Mouse (Mus musculus) hindbrain, embryonic 14.5 days (tissue): ENCODE measurements around the gene Dennd2a. TPM values are rescaled to one million over a fixed set of nuclear protein-coding genes. Genes with fewer than 3 reads are reported as not detected.

Source experiments
- ATAC-seq: fragments of 200-750 bp; cut with Nextera tagmentation; 2 replicates; pipeline ENCODE4 v1.8.0; 2017; ENCODE audit warnings: moderate number of reproducible peaks, mild to moderate bottlenecking, moderate TSS enrichment, moderate library complexity; ENCODE audit not compliant: low FRiP score
- DNase-seq: peaks from one replicate; pipeline ENCODE4 v3.0.0-alpha.2; 2015; ENCODE audit warnings: low spot score
- H3K27ac ChIP-seq: fragments of 300-500 bp; sonication (generic); 2 replicates; pipeline ENCODE4 v1.5.1; 2014; ENCODE audit warnings: mild to moderate bottlenecking, moderate library complexity
- H3K27me3 ChIP-seq: fragments of 300-500 bp; sonication (generic); 2 replicates; pipeline ENCODE4 v1.6.1; 2014; ENCODE audit warnings: mild to moderate bottlenecking, low read length, mixed read lengths; ENCODE audit not compliant: control insufficient read depth, insufficient read depth
- H3K36me3 ChIP-seq: fragments of 300-500 bp; sonication (generic); replicated peaks from 2 replicates; pipeline ENCODE4 v1.6.1; 2014; ENCODE audit not compliant: control insufficient read depth, insufficient read depth
- H3K4me1 ChIP-seq: fragments of 300-500 bp; sonication (generic); replicated peaks from 2 replicates; pipeline ENCODE4 v1.6.1; 2014; ENCODE audit warnings: antibody characterized with exemption, low read length, mixed read lengths; ENCODE audit not compliant: control insufficient read depth, insufficient read depth
- H3K4me2 ChIP-seq: fragments of 300-500 bp; sonication (generic); replicated peaks from 2 replicates; pipeline ENCODE4 v1.6.1; 2014; ENCODE audit warnings: mild to moderate bottlenecking, moderate library complexity
- H3K4me3 ChIP-seq: fragments of 300-500 bp; sonication (generic); replicated peaks from 2 replicates; pipeline ENCODE4 v1.5.1; 2014; ENCODE audit warnings: mild to moderate bottlenecking, low read length
- H3K9ac ChIP-seq: fragments of 300-500 bp; sonication (generic); 2 replicates; pipeline ENCODE4 v1.6.1; 2014
- H3K9me3 ChIP-seq: fragments of 300-500 bp; sonication (generic); 2 replicates; pipeline ENCODE4 v1.6.1; 2016; ENCODE audit warnings: low read length; ENCODE audit not compliant: control insufficient read depth
- WGBS: fragments of 180-500 bp; shearing (Covaris S2); extraction: QIAGEN DNeasy Blood & Tissue Kit; methylation state at CpG from one replicate; pipeline ENCODE4 v1.1.7; 2014; 5-methylcytosine and 5-hydroxymethylcytosine counted together
- polyA plus RNA-seq: library from polyadenylated mRNA; unstranded; fragments of >200 nt; fragmentation: Nextera tagmentation; extraction: Ambion mirVana; gene quantifications from 2 replicates; pipeline ENCODE4 v1.2.1, GENCODE M21; 2014

The Dennd2a gene
- polyA plus RNA-seq, 1 experiment from 2014 or later = 19.1 TPM

DNA sequence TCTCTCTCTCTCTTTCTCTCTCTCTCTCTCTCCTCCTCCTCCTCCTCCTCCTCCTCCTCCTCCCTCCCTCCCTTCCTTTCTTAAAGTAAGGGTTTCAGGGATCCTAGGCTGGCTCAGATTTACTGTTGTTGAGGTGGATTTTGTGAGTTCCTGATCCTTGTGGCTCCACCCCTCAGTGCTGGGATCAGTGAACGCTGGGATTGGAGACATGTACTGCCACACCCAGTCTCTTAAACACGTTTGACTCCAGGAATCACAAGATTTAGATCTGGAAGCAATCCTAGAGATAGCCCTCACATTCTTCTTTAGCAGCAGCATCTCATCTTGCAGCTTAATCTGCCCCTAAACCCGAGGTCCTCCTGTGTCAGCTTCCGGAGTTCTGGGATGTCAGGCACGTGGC, 84.8 kb downstream of the Dennd2a start:
- Histone ChIP-seq H3K27ac (no peak overlapping the region), H3K4me3 (no peak overlapping the region), H3K27me3 (no peaks in the 10 kb centered on the region), H3K4me1 (no peaks in the 10 kb centered on the region; the same call in 1 of the 2 replicates), H3K9me3 (no peaks in the 10 kb centered on the region), H3K9ac (no peak overlapping the region), H3K36me3 (peaks cover 60% of the 10 kb centered on the region), H3K4me2 (no peak overlapping the region)
- DNase-seq (no peak), ATAC-seq (no peak)
- 82% methylated on average over 5 of the region's 5 CpGs for WGBS

DNA sequence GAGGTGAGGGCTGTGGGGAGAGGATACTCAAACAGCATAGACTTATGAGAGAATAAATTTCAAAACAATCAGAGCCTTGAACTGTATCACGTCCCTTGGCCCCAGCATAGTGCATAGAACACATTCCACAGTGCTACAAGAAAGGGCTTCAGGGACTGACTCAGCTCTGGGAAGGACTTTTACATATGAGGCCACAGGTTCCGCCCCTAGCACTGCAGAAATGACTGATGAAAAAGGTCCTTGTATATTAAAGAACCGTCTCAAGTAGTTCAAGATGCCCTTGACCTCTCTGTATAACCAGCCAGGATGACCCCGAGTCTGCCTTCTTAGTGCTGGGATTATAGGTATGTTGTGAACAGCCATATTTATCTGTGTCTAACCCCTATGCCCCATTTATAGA, 85.4 kb downstream of the Dennd2a start:
- no peaks in the 10 kb centered on the region for H3K9me3 ChIP-seq
- no peak overlapping the region for H3K4me2 ChIP-seq
- H3K4me1 ChIP-seq = no peaks in the 10 kb centered on the region; the same call in 1 of the 2 replicates
- H3K36me3 ChIP-seq = peaks cover 64% of the 10 kb centered on the region
- H3K9ac ChIP-seq = no peak overlapping the region
- WGBS = 87% methylated on average over 4 of the region's 4 CpGs
- no peak overlapping the region for H3K4me3 ChIP-seq
- ATAC-seq = no peak
- no peak for DNase-seq
- H3K27me3 ChIP-seq = no peaks in the 10 kb centered on the region
- no peak overlapping the region for H3K27ac ChIP-seq

DNA sequence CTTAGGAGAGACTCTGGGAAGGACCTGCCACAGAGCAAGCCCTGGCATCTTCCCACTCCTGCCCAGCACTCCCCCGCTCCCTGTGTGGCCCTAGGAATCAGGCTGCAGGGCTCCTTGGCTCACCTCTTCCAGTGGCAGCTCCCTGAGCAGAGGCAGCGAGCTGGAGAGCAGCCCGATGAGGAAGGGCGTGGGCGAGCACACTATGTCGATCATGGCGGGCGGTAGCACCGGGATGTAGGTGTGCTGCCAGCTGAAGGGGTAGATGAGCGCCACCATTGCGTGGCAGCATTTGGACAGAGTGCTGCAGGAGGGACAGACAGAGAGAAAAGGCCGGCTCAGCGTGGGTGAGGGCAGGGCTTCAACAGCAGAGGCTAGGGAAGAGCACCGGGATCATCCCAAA, 87.6 kb downstream of the Dennd2a start:
- H3K36me3 ChIP-seq = peaks cover 61% of the 10 kb centered on the region
- no peaks in the 10 kb centered on the region for H3K27me3 ChIP-seq
- DNase-seq (no peak), ATAC-seq (no peak)
- H3K4me1 ChIP-seq = no peaks in the 10 kb centered on the region; the same call in 1 of the 2 replicates
- H3K9me3 ChIP-seq = no peaks in the 10 kb centered on the region
- no peak overlapping the region for H3K4me2 ChIP-seq
- no peak overlapping the region for H3K9ac ChIP-seq
- WGBS = 91% methylated on average over 14 of the region's 14 CpGs
- no peak overlapping the region for H3K4me3 ChIP-seq
- H3K27ac ChIP-seq = no peak overlapping the region

DNA sequence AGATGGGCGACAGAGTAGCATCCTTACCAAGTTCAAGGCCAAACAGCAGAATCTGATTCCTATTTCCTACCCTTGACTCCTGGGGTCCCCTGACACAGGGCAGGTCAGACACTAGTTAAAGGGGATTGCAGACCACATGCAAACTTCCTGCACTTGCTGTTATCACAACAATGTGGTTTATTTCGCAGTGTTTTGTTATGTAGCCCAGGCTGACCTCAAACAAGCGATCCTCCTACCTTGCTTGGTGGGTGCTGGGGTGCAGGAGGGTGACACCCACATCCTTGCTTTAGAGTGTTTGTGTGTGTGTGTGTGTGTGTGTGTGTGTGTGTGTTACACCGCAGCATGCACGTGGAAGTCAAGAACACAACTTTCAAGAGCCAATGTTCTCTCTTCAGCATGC, 88.2 kb downstream of the Dennd2a start:
- WGBS = 87% methylated on average over 5 of the region's 5 CpGs
- H3K36me3 ChIP-seq = peaks cover 62% of the 10 kb centered on the region

DNA sequence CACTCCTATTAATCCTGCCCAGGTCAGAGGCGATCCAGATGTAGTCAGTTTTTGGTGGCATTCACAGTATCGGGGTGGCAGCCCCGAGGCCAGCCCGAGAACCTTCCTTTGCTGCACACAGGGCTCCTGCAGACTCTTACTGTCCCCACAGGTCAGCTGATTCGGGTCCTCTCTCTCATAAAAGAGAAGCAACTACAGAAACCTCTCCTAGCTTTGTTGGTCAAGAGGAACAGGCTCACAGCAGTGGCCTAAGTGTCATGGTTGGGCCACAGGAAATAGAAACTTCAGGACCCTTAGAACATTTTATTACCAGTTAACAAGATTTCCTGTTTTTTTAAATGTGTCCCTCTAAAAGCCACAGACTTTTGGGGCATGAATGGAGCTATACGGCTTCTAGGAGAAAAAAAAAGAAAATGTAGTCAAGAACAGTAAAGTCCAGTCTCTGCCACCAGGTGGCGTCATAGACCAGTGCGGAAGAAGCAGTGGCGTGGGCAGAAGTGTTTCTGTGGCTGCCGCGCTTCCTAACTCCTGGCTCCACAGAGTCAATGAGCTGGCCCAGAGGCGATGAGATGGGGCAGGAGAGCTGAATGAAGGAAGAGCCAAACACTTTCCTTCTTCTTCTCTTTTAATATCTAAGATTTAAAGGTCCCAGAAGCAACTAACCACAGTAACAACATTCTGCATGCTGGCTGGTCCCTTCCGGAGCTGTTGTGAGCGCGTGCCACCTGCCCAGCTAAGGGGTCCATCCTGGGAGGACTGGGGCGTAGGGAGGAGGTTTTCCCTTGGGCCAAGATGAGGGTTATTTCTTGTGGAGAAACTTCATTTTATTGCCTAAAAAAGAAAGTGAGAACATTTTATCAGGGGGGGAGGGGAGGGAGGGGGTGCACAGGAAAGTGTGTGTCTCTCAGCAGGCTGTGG, 94.8 kb downstream of the Dennd2a start:
- Histone ChIP-seq H3K27me3 (no peaks in the 10 kb centered on the region), H3K9me3 (no peaks in the 10 kb centered on the region), H3K4me3 (no peak overlapping the region), H3K9ac (no peak overlapping the region), H3K4me1 (no peaks in the 10 kb centered on the region), H3K4me2 (no peak overlapping the region), H3K36me3 (peaks cover 50% of the 10 kb centered on the region), H3K27ac (no peak overlapping the region)
- WGBS = 50% methylated on average over 16 of the region's 16 CpGs
- peak; percentile 91 for DNase-seq
- peak; percentile 73; the same call in 1 of the 2 replicates for ATAC-seq

More for the DNA sequence above, 88.2 kb downstream of the Dennd2a start:
- Histone ChIP-seq H3K9ac (no peak overlapping the region), H3K27ac (no peak overlapping the region), H3K4me1 (no peaks in the 10 kb centered on the region; the same call in 1 of the 2 replicates), H3K9me3 (no peaks in the 10 kb centered on the region), H3K27me3 (no peaks in the 10 kb centered on the region), H3K4me2 (no peak overlapping the region), H3K4me3 (no peak overlapping the region)
- ATAC-seq (no peak), DNase-seq (no peak)

DNA sequence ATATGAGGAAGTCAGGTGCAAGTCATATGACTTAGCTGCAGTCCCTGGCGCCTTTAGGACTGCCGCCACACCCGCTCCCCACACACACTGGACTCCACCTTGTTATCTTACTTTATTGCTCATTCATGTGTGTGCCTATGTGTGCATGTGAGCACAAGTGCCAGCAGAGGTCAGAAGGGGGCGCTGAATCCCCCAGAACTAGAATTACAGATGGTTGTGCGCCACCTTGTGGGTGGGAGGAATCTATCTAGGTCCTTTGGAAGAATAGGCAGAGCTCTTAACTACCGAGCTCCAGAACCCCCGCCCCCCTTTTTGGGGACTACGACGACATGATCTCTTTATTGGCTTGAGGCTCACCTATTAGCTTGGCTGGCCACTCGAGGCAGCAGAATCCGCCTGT, 97.6 kb downstream of the Dennd2a start:
- no peaks in the 10 kb centered on the region for H3K27me3 ChIP-seq
- no peak overlapping the region for H3K9ac ChIP-seq
- H3K4me2 ChIP-seq = no peak overlapping the region
- H3K4me1 ChIP-seq = no peaks in the 10 kb centered on the region
- 96% methylated on average over 11 of the region's 11 CpGs for WGBS
- peaks cover 26% of the 10 kb centered on the region for H3K36me3 ChIP-seq
- DNase-seq = no peak
- no peaks in the 10 kb centered on the region for H3K9me3 ChIP-seq
- ATAC-seq = no peak
- no peak overlapping the region for H3K27ac ChIP-seq
- no peak overlapping the region for H3K4me3 ChIP-seq

DNA sequence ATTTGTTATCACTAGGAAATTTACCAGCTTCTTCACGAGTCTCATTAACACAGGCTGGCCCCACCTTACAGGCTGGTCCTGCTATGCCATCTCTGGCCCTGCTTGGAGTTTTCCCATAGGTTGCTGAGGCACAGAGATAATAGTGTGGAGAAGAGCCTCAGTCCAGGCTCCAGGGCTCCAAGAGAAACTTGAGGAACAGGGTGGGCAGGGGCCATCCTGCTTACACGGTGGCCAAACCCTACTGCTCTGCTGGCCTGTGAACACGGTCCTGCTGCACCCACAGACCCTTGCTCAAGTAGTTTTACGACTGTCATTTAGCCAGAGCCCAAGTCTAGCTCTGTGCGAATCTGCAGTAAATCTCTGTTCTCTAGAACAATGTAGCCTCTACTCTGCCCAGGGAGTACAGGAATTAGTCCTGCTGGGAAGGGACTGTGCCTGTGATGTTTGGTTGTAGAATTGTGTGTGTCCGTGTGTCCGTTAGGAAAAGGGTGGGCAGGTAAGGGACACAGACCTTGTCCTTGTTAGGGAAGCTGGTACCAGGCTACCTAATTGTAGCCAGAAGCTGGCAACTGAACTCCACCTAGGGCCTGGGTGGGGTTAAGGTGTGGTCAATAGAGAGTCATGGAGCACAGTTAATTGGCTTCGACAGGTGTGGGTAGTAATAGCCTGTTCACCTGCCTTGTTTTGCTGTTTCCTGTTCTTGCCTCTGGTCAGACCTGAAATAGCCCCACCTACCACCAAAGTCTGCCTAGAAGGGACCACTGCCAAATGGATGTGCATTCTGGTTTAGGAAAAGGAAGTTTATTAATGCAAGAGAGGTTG, 102.1 kb downstream of the Dennd2a start:
- Histone ChIP-seq H3K27me3 (no peaks in the 10 kb centered on the region), H3K27ac (no peak overlapping the region), H3K36me3 (peaks cover 6% of the 10 kb centered on the region), H3K9me3 (no peaks in the 10 kb centered on the region), H3K4me2 (no peak overlapping the region), H3K9ac (no peak overlapping the region), H3K4me1 (no peaks in the 10 kb centered on the region), H3K4me3 (no peak overlapping the region)
- ATAC-seq (no peak), DNase-seq (no peak)
- WGBS = 83% methylated on average over 8 of the region's 8 CpGs

DNA sequence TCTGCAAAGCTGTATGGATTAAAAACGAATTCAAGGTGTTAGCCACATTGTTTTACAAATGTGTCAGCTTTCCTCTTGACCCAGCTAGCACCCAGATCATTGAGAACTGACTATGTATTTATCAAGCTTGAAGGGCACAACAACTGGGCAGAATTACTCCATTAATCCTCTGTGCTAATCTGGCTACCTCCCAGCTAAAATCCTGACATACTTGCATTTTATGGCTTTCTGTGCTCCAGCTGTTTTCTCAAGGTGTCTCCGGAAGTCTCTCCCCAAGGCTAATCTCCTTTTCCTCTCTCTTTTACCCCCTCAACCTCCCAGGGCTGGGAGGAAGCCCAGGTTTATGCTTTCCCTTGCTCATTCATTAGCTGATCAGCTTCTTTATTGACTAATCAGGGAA, 103.1 kb downstream of the Dennd2a start:
- Histone ChIP-seq H3K4me1 (no peaks in the 10 kb centered on the region), H3K36me3 (no peaks in the 10 kb centered on the region), H3K4me3 (no peak overlapping the region), H3K4me2 (no peak overlapping the region), H3K27me3 (no peaks in the 10 kb centered on the region), H3K27ac (no peak overlapping the region), H3K9ac (no peak overlapping the region), H3K9me3 (no peaks in the 10 kb centered on the region)
- WGBS = 77% methylated on average over 2 of the region's 2 CpGs
- ATAC-seq (no peak), DNase-seq (no peak)

DNA sequence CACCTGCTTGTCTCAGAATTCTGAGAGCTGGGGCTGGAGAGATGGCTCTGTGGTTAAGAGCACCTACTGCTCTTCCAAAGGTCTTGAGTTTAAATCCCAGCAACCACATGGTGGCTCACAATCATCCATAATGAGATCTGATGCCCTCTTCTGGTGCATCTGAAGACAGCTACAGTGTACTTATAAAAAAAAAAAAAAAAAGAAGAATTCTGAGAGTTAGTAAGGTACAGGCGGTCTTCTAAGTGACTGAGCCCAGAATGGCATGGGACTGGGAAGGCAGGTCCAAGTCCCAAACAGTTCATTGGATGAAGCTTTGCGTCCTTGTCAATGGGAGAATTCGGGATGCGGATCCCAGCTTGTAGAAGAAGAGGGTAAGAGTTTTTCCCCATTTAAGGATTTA, 104.1 kb downstream of the Dennd2a start:
- Histone ChIP-seq H3K9me3 (no peaks in the 10 kb centered on the region), H3K9ac (no peak overlapping the region), H3K27ac (no peak overlapping the region), H3K4me1 (no peaks in the 10 kb centered on the region), H3K36me3 (no peaks in the 10 kb centered on the region), H3K4me3 (no peak overlapping the region), H3K27me3 (no peaks in the 10 kb centered on the region), H3K4me2 (no peak overlapping the region)
- WGBS = 95% methylated on average over 4 of the region's 4 CpGs
- DNase-seq (no peak), ATAC-seq (no peak)
